Mouse (Mus musculus) limb, embryonic 13.5 days (tissue): Measurements from ENCODE around the gene Alox8. TPM values are rescaled to one million over a fixed set of nuclear protein-coding genes. Genes with fewer than 3 reads are reported as not detected.

Source experiments
- ATAC-seq: fragments of 200-750 bp; cut with Nextera tagmentation; 2 replicates; pipeline ENCODE4 v1.8.0; 2017; ENCODE audit warnings: low read depth, moderate number of reproducible peaks, moderate TSS enrichment; ENCODE audit not compliant: low FRiP score
- H3K27ac ChIP-seq: fragments of 300-500 bp; sonication (generic); 2 replicates; pipeline ENCODE4 v1.5.1; 2015; ENCODE audit warnings: inconsistent platforms, mild to moderate bottlenecking, moderate library complexity
- H3K27me3 ChIP-seq: fragments of 300-500 bp; sonication (generic); 2 replicates; pipeline ENCODE4 v1.6.1; 2015; ENCODE audit warnings: mild to moderate bottlenecking, inconsistent platforms
- H3K36me3 ChIP-seq: fragments of 300-500 bp; sonication (generic); 2 replicates; pipeline ENCODE4 v1.6.1; 2015; ENCODE audit warnings: inconsistent platforms, mild to moderate bottlenecking, moderate library complexity
- H3K4me1 ChIP-seq: fragments of 300-500 bp; sonication (generic); 2 replicates; pipeline ENCODE4 v1.6.1; 2015; ENCODE audit warnings: inconsistent platforms
- H3K4me2 ChIP-seq: fragments of 300-500 bp; sonication (generic); replicated peaks from 2 replicates; pipeline ENCODE4 v1.6.1; 2015; ENCODE audit warnings: inconsistent platforms, mild to moderate bottlenecking, moderate library complexity
- H3K4me3 ChIP-seq: fragments of 300-500 bp; sonication (generic); 2 replicates; pipeline ENCODE4 v1.5.1; 2015; ENCODE audit warnings: moderate library complexity, mild to moderate bottlenecking, inconsistent platforms
- H3K9ac ChIP-seq: fragments of 300-500 bp; sonication (generic); 2 replicates; pipeline ENCODE4 v1.6.1; 2015; ENCODE audit warnings: mild to moderate bottlenecking, inconsistent platforms
- H3K9me3 ChIP-seq: fragments of 300-500 bp; sonication (generic); 2 replicates; pipeline ENCODE4 v1.6.1; 2016; ENCODE audit warnings: inconsistent platforms
- WGBS: fragments of 180-500 bp; shearing (Covaris S2); methylation state at CpG from one replicate; pipeline ENCODE4 v1.1.7; 2015; 5-methylcytosine and 5-hydroxymethylcytosine counted together
- polyA plus RNA-seq: library from polyadenylated mRNA; unstranded; fragments of >200 nt; fragmentation: Nextera tagmentation; extraction: Ambion mirVana; gene quantifications from 2 replicates; pipeline ENCODE4 v1.2.1, GENCODE M21; 2015

Alox8 gene
- polyA plus RNA-seq, 1 experiment from 2014 or later, result 0.08 TPM

DNA sequence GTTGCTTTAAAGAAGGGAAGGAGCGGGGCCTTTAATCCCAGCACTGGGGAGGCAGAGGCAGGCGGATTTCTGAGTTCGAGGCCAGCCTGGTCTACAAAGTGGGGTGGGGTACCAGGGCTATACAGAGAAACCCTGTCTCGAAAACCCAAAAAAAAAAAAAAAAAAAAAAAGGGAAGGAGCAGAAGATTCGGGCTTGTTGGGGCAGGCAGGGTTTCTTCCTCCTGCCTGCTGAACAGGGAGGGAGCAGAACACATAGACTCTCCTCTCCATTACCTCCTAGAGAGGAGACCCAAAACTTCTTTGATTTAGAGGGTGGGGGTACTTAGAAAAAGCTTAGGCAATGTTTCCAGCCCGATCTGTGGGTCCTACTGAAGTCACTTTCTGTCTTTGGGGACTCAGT lies 62.3 kb downstream of the Alox8 start:
- Histone ChIP-seq H3K27ac (no peak overlapping the region), H3K4me1 (peaks cover 10% of the 10 kb centered on the region; the same call in 1 of the 2 replicates), H3K27me3 (peaks cover 9% of the 10 kb centered on the region; the same call in 1 of the 2 replicates), H3K36me3 (no peaks in the 10 kb centered on the region), H3K4me2 (no peak overlapping the region), H3K9me3 (no peaks in the 10 kb centered on the region), H3K4me3 (no peak overlapping the region), H3K9ac (no peak overlapping the region)
- ATAC-seq, result no peak
- WGBS, result 88% methylated on average over 6 of the region's 6 CpGs

DNA sequence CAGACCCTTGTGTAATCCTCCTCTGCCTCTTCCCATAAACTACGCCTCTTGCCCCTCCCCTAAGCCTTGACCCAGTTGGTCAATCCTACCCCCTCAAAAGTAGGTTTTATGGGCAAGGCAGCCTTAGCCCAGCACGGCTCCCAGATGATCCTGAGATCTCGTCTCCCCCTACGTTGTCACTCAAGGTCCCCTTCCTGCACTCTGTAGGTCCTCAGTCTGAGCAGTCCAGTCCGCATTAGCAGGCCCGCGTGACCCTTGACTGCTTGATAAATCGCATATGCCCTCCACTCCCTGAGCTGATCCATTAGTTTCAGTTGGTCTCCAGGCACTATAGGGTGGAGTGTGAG lies 63.0 kb downstream of the Alox8 start:
- peak overlapping the region; percentile 66 for H3K9ac ChIP-seq
- no peak overlapping the region for H3K27ac ChIP-seq
- H3K36me3 ChIP-seq, result no peaks in the 10 kb centered on the region
- H3K4me3 ChIP-seq, result peak overlapping the region; percentile 52
- H3K4me1 ChIP-seq, result peaks cover 10% of the 10 kb centered on the region; the same call in 1 of the 2 replicates
- 26% methylated on average over 8 of the region's 8 CpGs for WGBS
- H3K27me3 ChIP-seq, result peaks cover 11% of the 10 kb centered on the region
- H3K4me2 ChIP-seq, result peak overlapping the region; percentile 85
- H3K9me3 ChIP-seq, result no peaks in the 10 kb centered on the region
- peak; percentile 34 for ATAC-seq

Other genes starting within 250 kb of the Alox8 start
- gene Arhgef15, start 240.4 kb downstream of the Alox8 start, polyA plus RNA-seq, result 6.3 and 7.2 TPM in 2 replicates
- 2.4 and 3.0 TPM in 2 replicates for gene Slc25a35, start 229.7 kb downstream of the Alox8 start, polyA plus RNA-seq
- 54.5 and 58.1 TPM in 2 replicates for gene Rangrf, start 222.7 kb downstream of the Alox8 start, polyA plus RNA-seq
- 39.6 and 40.6 TPM in 2 replicates for gene Pfas, start 189.4 kb downstream of the Alox8 start, polyA plus RNA-seq
- 55.5 and 60.4 TPM in 2 replicates for gene Ctc1, start 181.9 kb downstream of the Alox8 start, polyA plus RNA-seq
- 140 and 141 TPM in 2 replicates for gene Aurkb, start 152.2 kb downstream of the Alox8 start, polyA plus RNA-seq
- gene Borcs6, start 138.1 kb downstream of the Alox8 start, polyA plus RNA-seq, result 9.5 and 9.6 TPM in 2 replicates
- gene Tmem107, start 127.0 kb downstream of the Alox8 start, polyA plus RNA-seq, result 46.4 and 52.0 TPM in 2 replicates
- 82.8 and 88.6 TPM in 2 replicates for gene Vamp2, start 109.4 kb downstream of the Alox8 start, polyA plus RNA-seq
- gene Per1, start 102.6 kb downstream of the Alox8 start, polyA plus RNA-seq, result 9.3 and 12.0 TPM in 2 replicates
- 0.74 and 1.2 TPM in 2 replicates for gene Hes7, start 77.4 kb downstream of the Alox8 start, polyA plus RNA-seq
- 0.52 and 0.55 TPM in 2 replicates for gene 9130213A22Rik, start 75.3 kb downstream of the Alox8 start, polyA plus RNA-seq
- gene Aloxe3, start 71.9 kb downstream of the Alox8 start, polyA plus RNA-seq, result 1.6 TPM in 2 replicates
- gene Alox12b, start 40.9 kb downstream of the Alox8 start, polyA plus RNA-seq, result 0.22 and 0.25 TPM in 2 replicates
- 0.09 and 0.25 TPM in 2 replicates for gene Gucy2e, start 39.2 kb upstream of the Alox8 start, polyA plus RNA-seq
- 25.3 and 26.4 TPM in 2 replicates for gene Cntrob, start 125.9 kb upstream of the Alox8 start, polyA plus RNA-seq
- 153 and 162 TPM in 2 replicates for gene Trappc1, start 126.1 kb upstream of the Alox8 start, polyA plus RNA-seq
- 2.4 and 2.8 TPM in 2 replicates for gene Kcnab3, start 128.4 kb upstream of the Alox8 start, polyA plus RNA-seq
- 24.6 and 24.9 TPM in 2 replicates for gene Rnf227, start 142.6 kb upstream of the Alox8 start, polyA plus RNA-seq
- 117 and 119 TPM in 2 replicates for gene Chd3, start 171.6 kb upstream of the Alox8 start, polyA plus RNA-seq
- 127 and 137 TPM in 2 replicates for gene Naa38, start 197.6 kb upstream of the Alox8 start, polyA plus RNA-seq
- 35.6 and 38.1 TPM in 2 replicates for gene Cyb5d1, start 197.8 kb upstream of the Alox8 start, polyA plus RNA-seq
- gene Tmem88, start 200.4 kb upstream of the Alox8 start, polyA plus RNA-seq, result 24.0 and 25.6 TPM in 2 replicates
- gene Kdm6b, start 215.8 kb upstream of the Alox8 start, polyA plus RNA-seq, result 47.3 and 49.3 TPM in 2 replicates